Mouse (Mus musculus) ovary, adult 10 weeks (tissue): Measurements from ENCODE around the gene Fhad1. TPM values are rescaled to one million over a fixed set of nuclear protein-coding genes. Genes with fewer than 3 reads are reported as not detected.

Source experiments
- polyA plus RNA-seq: library from polyadenylated mRNA; stranded (reverse); fragments of 350-450 nt; fragmentation: Illumina TruSeq; extraction: RNeasy Lipid Tissue Mini Kit (QIAGEN cat#74804); gene quantifications from one replicate; pipeline ENCODE4 v1.2.3, GENCODE M21; 2014

The Fhad1 gene
- polyA plus RNA-seq: 3.0 TPM

DNA sequence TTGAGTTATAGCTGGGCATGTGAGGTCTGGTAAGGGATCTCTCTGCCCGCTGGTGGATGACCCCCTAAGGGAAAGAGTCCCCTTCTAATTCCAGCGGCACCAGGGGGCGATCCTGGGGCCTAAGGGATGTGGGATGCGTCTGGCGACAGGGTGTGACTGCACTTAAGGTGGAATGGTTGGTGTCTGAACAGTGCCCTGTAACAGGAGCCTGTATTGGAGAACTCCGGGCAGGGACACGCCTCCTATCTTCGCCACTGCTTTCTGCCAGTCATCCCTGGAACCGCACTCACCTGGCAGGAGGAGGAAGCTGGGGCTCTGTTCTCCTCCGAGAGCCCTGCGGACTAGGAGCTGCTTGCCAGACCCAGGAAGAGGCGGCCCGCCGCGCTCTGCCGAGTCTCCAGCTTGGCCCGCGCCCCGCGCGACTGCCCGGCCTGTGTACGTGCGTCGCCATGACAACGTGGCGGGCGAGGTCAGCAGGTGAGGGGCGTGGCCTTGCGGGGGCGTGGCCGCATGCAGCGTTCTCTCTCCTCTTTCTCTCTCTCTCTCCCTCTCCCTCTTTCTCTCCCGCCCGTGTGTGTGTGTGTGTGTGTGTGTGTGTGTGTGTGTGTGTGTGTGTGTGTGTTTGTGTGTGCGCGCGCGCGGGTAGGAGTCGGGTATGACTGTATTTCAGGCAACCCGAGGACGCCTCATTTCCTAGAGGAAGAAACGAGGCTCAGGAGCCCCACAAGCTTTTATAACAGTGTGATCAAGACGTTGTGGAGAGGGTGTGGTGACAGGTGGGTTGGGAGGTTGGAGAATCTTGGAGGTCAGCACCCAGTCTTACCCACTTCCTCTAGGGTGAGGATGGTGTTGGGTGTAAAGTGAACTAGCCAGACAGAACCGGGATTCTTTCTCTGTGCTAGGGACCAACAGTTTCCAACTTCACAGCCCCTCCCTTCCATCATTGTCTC is at the start of gene Fhad1:
TSS of gene Fhad1 (minus strand) at position 424 of the 950 bp plus-strand sequence.

DNA sequence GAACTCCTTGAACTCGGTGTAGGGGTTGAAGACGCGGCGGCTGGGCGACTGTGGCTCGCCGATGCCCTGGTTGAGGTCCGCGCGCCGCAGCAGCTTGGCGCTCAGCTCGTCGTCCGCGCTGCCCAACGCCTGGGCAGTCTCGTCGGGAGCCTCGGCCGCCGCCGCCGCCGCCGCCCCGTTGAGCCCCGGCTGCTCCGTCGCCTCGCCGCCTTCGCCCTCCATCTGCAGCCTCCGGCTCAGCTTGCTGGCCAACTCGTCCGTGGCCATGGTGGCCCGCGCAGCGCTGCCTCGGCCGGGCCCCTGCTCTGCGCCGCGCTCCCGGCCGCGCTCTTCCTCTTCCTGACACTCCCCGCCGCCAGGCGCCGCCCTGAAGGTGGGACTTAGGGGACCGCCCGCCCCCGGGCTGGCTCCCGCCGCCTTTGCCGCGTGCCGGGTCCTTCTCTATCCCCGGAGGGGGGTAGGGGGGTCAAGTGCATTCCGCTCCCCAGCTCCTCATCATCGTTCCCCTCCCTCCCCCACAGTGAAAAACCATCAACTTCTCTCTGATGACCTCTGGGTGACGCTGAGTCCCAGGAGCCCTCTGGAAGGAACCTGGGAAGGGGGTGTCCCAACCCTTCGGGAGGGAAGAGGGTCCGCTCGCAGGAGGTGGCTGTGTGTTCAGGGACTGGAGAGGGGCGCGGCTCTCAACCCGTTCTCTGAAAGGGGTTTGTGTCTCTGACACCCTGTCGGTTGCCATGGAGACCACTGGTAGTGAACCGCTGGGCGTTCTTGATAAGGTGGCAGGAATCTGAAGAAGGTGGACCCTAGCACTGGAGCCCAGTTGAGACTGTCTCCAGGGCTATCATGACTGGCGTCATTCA is 140.1 kb downstream of the Fhad1 start, which contains the start of gene Efhd2:
TSS of gene Efhd2 (minus strand) at position 320 of the 860 bp plus-strand sequence.

DNA sequence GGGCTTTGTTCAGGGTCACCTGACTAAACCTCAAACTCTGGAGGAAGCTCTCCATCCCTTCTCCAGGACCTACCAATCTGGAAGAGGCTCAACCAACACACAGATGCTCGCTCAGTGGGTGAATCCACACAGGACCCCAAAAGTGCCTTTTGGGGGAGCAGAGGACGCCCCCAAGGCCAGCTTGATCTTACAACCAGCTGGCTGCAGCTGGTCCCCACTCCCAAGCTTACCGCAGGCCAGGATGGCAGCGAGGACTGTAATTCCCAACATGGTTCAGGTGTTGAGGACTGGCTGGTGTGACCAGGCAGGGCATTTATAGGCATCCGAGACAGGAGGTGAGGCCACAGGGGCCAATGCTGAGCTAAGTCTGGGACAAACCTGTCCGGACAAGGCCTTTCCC is 168.9 kb downstream of the Fhad1 start, which contains the start of gene Ctrc:
TSS of gene Ctrc (minus strand) at position 361 of the 400 bp plus-strand sequence.

Other genes with a start within 250 kb of the Fhad1 start
- 7.3 TPM for gene Dnajc16, start 224.2 kb downstream of the Fhad1 start, polyA plus RNA-seq
- gene Casp9, start 221.5 kb downstream of the Fhad1 start, polyA plus RNA-seq: 16.1 TPM
- gene Cela2a, start 188.9 kb downstream of the Fhad1 start, polyA plus RNA-seq: not detected
- gene Ctrc, start 168.7 kb downstream of the Fhad1 start, polyA plus RNA-seq: not detected
- gene Efhd2, start 140.2 kb downstream of the Fhad1 start, polyA plus RNA-seq: 2.5 TPM
- gene Tmem51, start 69.2 kb upstream of the Fhad1 start, polyA plus RNA-seq: not detected
- gene Kazn, start 224.3 kb upstream of the Fhad1 start, polyA plus RNA-seq: 9.9 TPM